Mouse (Mus musculus) liver, adult 2 months (tissue): Measurements from ENCODE around the gene Gpnmb.

Experiments
- CTCF ChIP-seq: fragments of 200-500 bp; IDR thresholded peaks from 2 replicates; pipeline ENCODE4 v1.5.1; 2011; ENCODE audit warnings: low read depth, low read length, control low read depth
- POLR2A ChIP-seq: fragments of 200-500 bp; IDR thresholded peaks from 2 replicates; pipeline ENCODE4 v1.6.1; 2011; ENCODE audit warnings: low read length, control low read depth; ENCODE audit not compliant: insufficient read depth; ENCODE audit errors: extremely low read depth

DNA sequence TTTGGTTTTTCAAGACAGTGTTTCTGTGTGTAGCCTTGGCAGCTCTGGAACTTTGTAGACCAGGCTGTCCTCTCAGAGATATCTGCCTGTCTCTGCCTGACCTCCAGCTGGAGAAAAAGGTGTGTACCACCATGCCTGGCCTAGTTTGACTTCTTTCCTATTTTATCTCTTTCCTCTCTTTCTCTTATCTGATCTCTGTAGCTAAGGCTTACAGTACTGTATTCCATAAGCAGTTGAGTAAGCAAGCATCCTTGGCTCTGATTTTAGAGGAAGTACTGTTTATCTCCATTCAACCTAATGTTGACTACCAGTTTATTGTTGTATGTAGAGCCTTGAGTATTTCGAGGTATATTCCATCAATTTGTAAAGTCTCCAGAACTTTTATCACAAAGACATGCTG is 43.0 kb downstream of the Gpnmb start:
- TF ChIP-seq POLR2A (no peak), CTCF (no peak)
